20 mouse cellular contexts compared by ENCODE assay signal in the genomic region with DNA sequence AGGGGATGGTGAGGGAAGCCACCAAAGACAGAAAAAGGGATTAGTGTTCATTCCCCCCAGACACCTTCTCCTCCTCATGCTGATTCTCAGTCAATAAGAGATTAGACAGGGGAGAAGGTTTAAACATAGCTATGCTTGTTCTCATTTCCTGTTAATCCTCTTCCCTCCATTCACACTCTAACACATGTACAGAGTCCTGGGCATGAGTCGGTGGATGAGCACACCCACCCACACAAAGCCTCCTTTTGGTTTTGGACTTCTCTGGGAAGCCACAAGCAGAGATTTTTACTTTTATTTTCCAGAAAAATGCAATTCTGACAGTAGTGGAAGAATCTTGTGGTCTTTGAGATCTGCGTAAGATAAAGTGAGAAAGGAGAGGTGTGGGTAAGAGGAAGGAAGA.
DNase-seq lines count a peak whose midpoint lies in the region; ATAC-seq lines count a peak whose summit lies in the region.
"Had no signal": no experiment of that assay in that cellular context is flagged by ENCODE, and none has a peak within 500 bp of the region (broad histone marks: within the 10 kb centered on the region; RNA-seq: fewer than 3 reads in every experiment).

No protein-coding gene starts in this region.

- 78% methylated on average over 2 of the region's 2 CpGs for WGBS in intestine, embryonic 16.5 days

- no peak overlapping the region for H3K4me2 ChIP-seq in intestine, embryonic 16.5 days (ENCODE audit: low read depth, low read length)
- H3K4me2 ChIP-seq: embryonic facial prominence, embryonic 12.5 days; forebrain, embryonic 15.5 days; heart, embryonic 11.5 days; heart, embryonic 15.5 days; hindbrain, embryonic 13.5 days had no signal

- intact Hi-C loops in left cerebral cortex, postnatal 4 days (cut with DNase I): no loop called here

- ATAC-seq in intestine, embryonic 16.5 days: no peak
- ATAC-seq: forebrain, embryonic 15.5 days; hindbrain, postnatal 0 days had no signal

- H3K9me3 ChIP-seq in intestine, embryonic 16.5 days (ENCODE audit: control insufficient read depth, low read length): no peaks in the 10 kb centered on the region
- H3K9me3 ChIP-seq: embryonic facial prominence, embryonic 12.5 days; forebrain, embryonic 15.5 days; heart, embryonic 15.5 days; hindbrain, embryonic 13.5 days had no signal

- no peak overlapping the region for H3K27ac ChIP-seq in intestine, embryonic 16.5 days (ENCODE audit: low read length)
- H3K27ac ChIP-seq: embryonic facial prominence, embryonic 12.5 days; forebrain, embryonic 15.5 days; heart, adult 2 months; heart, embryonic 15.5 days; hindbrain, embryonic 13.5 days; hindbrain, postnatal 0 days had no signal

- no peaks in the 10 kb centered on the region for H3K27me3 ChIP-seq in intestine, embryonic 16.5 days (replicated peaks; ENCODE audit: control insufficient read depth, insufficient read depth, low read length)
- H3K27me3 ChIP-seq: embryonic facial prominence, embryonic 12.5 days; forebrain, embryonic 15.5 days; heart, embryonic 15.5 days; hindbrain, embryonic 13.5 days had no signal

- peak; percentile 15 for DNase-seq in left cerebral cortex, adult 11 months (ENCODE audit: low spot score)
- no peak for DNase-seq in left cerebral cortex, postnatal 4 days
- peak; percentile 62 for DNase-seq in right cerebral cortex, adult 18-20 months
- DNase-seq in right cerebral cortex, postnatal 14 days: no peak
- peak; percentile 69 for DNase-seq in brain, adult 2 months (ENCODE audit: low read depth, low spot score)
- DNase-seq: adrenal gland, adult 8-10 months; adrenal gland, postnatal 36 days; cerebellum, adult 11 months; cerebellum, adult 8-10 months; cerebellum, postnatal 14 days; gastrocnemius, postnatal 14 days; heart, adult 2 months; heart, postnatal 14 days had no signal

- H3K36me3 ChIP-seq in intestine, embryonic 16.5 days (ENCODE audit: control insufficient read depth, insufficient read depth, low read length): no peaks in the 10 kb centered on the region
- H3K36me3 ChIP-seq: embryonic facial prominence, embryonic 12.5 days; forebrain, embryonic 15.5 days; heart, embryonic 15.5 days; hindbrain, embryonic 13.5 days had no signal

- no peak overlapping the region for H3K4me3 ChIP-seq in intestine, embryonic 16.5 days (ENCODE audit: low read length)
- H3K4me3 ChIP-seq: embryonic facial prominence, embryonic 12.5 days; forebrain, embryonic 15.5 days; heart, adult 2 months; heart, embryonic 15.5 days; hindbrain, embryonic 13.5 days had no signal

- H3K9ac ChIP-seq in intestine, embryonic 16.5 days (ENCODE audit: low read depth, low read length): no peak overlapping the region
- H3K9ac ChIP-seq: embryonic facial prominence, embryonic 12.5 days; forebrain, embryonic 15.5 days; heart, embryonic 15.5 days; hindbrain, embryonic 13.5 days had no signal

- H3K4me1 ChIP-seq in intestine, embryonic 16.5 days (ENCODE audit: control insufficient read depth, insufficient read depth, low read length): no peaks in the 10 kb centered on the region
- H3K4me1 ChIP-seq: embryonic facial prominence, embryonic 12.5 days; forebrain, embryonic 15.5 days; heart, embryonic 15.5 days; hindbrain, embryonic 13.5 days had no signal

Comparison
In these comparisons a context has a peak if more than half of its experiments do, and no peak if none do; other contexts are left out.
1. DNase-seq: peak in left cerebral cortex, adult 11 months (single experiment), right cerebral cortex, adult 18-20 months (single experiment) and brain, adult 2 months (single experiment); none in left cerebral cortex, postnatal 4 days (single experiment) and right cerebral cortex, postnatal 14 days (single experiment).